Mouse (Mus musculus) myocyte (in vitro differentiated cells): ENCODE results near the gene Aif1l. TPM values are rescaled to one million over a fixed set of nuclear protein-coding genes. Genes with fewer than 3 reads are reported as not detected.

Experiments used
- H3K27me3 ChIP-seq: one replicate; pipeline ENCODE4 v1.6.1; 2011; ENCODE audit not compliant: control insufficient read depth, insufficient read depth, insufficient read length
- H3K36me3 ChIP-seq: one replicate; pipeline ENCODE4 v1.6.1; 2011; ENCODE audit not compliant: control insufficient read depth, insufficient read depth
- H3K4me2 ChIP-seq: one replicate; pipeline ENCODE4 v1.6.1; 2011; ENCODE audit warnings: low read depth, control low read depth
- H3K4me3 ChIP-seq: one replicate; pipeline ENCODE4 v1.5.1; 2011; ENCODE audit warnings: mild to moderate bottlenecking, control low read depth, moderate library complexity
- H3K79me2 ChIP-seq: one replicate; pipeline ENCODE4 v1.6.1; 2011; ENCODE audit not compliant: control insufficient read depth, insufficient read depth
- H3ac ChIP-seq: one replicate; pipeline ENCODE4 v1.6.1; 2011; ENCODE audit not compliant: control insufficient read depth, insufficient read length
- CEBPB ChIP-seq: IDR thresholded peaks from 2 replicates; pipeline ENCODE4 v1.6.1; 2011; ENCODE audit warnings: mild to moderate bottlenecking, moderate library complexity; ENCODE audit not compliant: poor library complexity, insufficient read depth, severe bottlenecking
- E2F4 ChIP-seq: IDR thresholded peaks from one replicate; pipeline ENCODE4 v1.6.1; 2011; ENCODE audit warnings: mild to moderate bottlenecking, control low read depth, moderate library complexity; ENCODE audit not compliant: insufficient read depth
- MAX ChIP-seq: IDR thresholded peaks from one replicate; pipeline ENCODE4 v1.6.1; 2011; ENCODE audit warnings: low read depth, mild to moderate bottlenecking, control low read depth
- MYOD1 ChIP-seq, 3 experiments: IDR thresholded peaks; one replicate each; pipeline ENCODE4 v1.6.1; 2011; ENCODE audit warnings: control low read depth in 2 of 3, low read depth in 2 of 3, mild to moderate bottlenecking in 2 of 3, moderate library complexity in 1 of 3; ENCODE audit not compliant: insufficient read length in 2 of 3, control insufficient read depth in 1 of 3
- MYOG ChIP-seq, 3 experiments: IDR thresholded peaks; one replicate each; pipeline ENCODE4 v1.6.1; 2011; ENCODE audit warnings: control low read depth in 2 of 3, low read depth in 2 of 3, mild to moderate bottlenecking in 2 of 3; ENCODE audit not compliant: insufficient read length in 2 of 3, control insufficient read depth in 1 of 3, insufficient read depth in 1 of 3
- POLR2A ChIP-seq: IDR thresholded peaks from one replicate; pipeline ENCODE4 v1.6.1; 2011; ENCODE audit warnings: low read depth, mild to moderate bottlenecking, control low read depth, moderate library complexity; ENCODE audit not compliant: insufficient read length
- POLR2AphosphoS2 ChIP-seq: IDR thresholded peaks from one replicate; pipeline ENCODE4 v1.6.1; 2011; ENCODE audit warnings: low read depth, control low read depth; ENCODE audit not compliant: insufficient read length
- REST ChIP-seq: IDR thresholded peaks from one replicate; pipeline ENCODE4 v1.6.1; 2011; ENCODE audit warnings: mild to moderate bottlenecking, control low read depth, moderate library complexity; ENCODE audit not compliant: insufficient read depth, insufficient read length
- SRF ChIP-seq: IDR thresholded peaks from one replicate; pipeline ENCODE4 v1.6.1; 2011; ENCODE audit warnings: low read depth; ENCODE audit not compliant: control insufficient read depth, insufficient read length
- TCF12 ChIP-seq: IDR thresholded peaks from one replicate; pipeline ENCODE4 v1.6.1; 2011; ENCODE audit warnings: mild to moderate bottlenecking, control low read depth; ENCODE audit not compliant: poor library complexity, insufficient read depth, severe bottlenecking
- TCF3 ChIP-seq: IDR thresholded peaks from one replicate; pipeline ENCODE4 v1.6.1; 2011; ENCODE audit warnings: low read depth, control low read depth; ENCODE audit not compliant: insufficient read length
- USF1 ChIP-seq: IDR thresholded peaks from one replicate; pipeline ENCODE4 v1.6.1; 2011; ENCODE audit warnings: low read depth, mild to moderate bottlenecking, control low read depth, moderate library complexity
- polyA plus RNA-seq: library from polyadenylated mRNA; unstranded; fragments of >200 nt; fragmentation: generic; extraction: Trizol; gene quantifications from one replicate; pipeline ENCODE4 v1.2.1, GENCODE M21; 2012; ENCODE audit warnings: missing spikeins

The Aif1l gene
- 159 TPM for polyA plus RNA-seq

- Histone ChIP-seq H3K79me2 (no peaks in the 10 kb centered on the region), H3K4me2 (peak within 1 kb of the TSS; percentile 81), H3K36me3 (no peaks in the 10 kb centered on the region), H3K27me3 (no peaks in the 10 kb centered on the region), H3ac (peak within 1 kb of the TSS; percentile 6), H3K4me3 (peak within 1 kb of the TSS; percentile 33)
- TF ChIP-seq MAX (no peak), CEBPB (no peak), POLR2A (peak; percentile 72), TCF12 (no peak), POLR2AphosphoS2 (peak; percentile 68), MYOD1 (IDR thresholded peaks at IDR 0.05; ENCODE audit: control insufficient read depth in 1 of 3, insufficient read length in 2 of 3, low read depth in 2 of 3) (peak in 1 of 3 experiments; percentile 10), MYOG (IDR thresholded peaks at IDR 0.05; ENCODE audit: control insufficient read depth in 1 of 3, insufficient read depth in 1 of 3, insufficient read length in 2 of 3, low read depth in 2 of 3) (no peak)
Measured at GRCm38 (mm10) chr2:31950058-31950871, at the start of gene Aif1l. Gene Aif1l (plus strand): TSS chr2:31950139.

GRCm38 (mm10) chr2:31900932-31901331, 49.0 kb upstream of the Aif1l start:
- Histone ChIP-seq H3K4me3 (no peak overlapping the region), H3K27me3 (no peaks in the 10 kb centered on the region), H3ac (no peak overlapping the region), H3K79me2 (no peaks in the 10 kb centered on the region), H3K36me3 (no peaks in the 10 kb centered on the region), H3K4me2 (no peak overlapping the region)
- TF ChIP-seq POLR2A: no peak
- TF ChIP-seq MAX: no peak
- no peak for TF ChIP-seq CEBPB
- TF ChIP-seq TCF3: no peak
- no peak for TF ChIP-seq E2F4
- TF ChIP-seq POLR2AphosphoS2: no peak
- TF ChIP-seq MYOD1 (IDR thresholded peaks at IDR 0.05; ENCODE audit: control insufficient read depth in 1 of 3, insufficient read length in 2 of 3, low read depth in 2 of 3): no peak
- no peak for TF ChIP-seq SRF
- no peak for TF ChIP-seq TCF12
- TF ChIP-seq REST: no peak
- TF ChIP-seq USF1: no peak
- TF ChIP-seq MYOG (IDR thresholded peaks at IDR 0.05; ENCODE audit: control insufficient read depth in 1 of 3, insufficient read depth in 1 of 3, insufficient read length in 2 of 3, low read depth in 2 of 3): no peak

- Histone ChIP-seq H3K36me3 (no peaks in the 10 kb centered on the region), H3K27me3 (no peaks in the 10 kb centered on the region), H3K4me2 (no peak overlapping the region), H3K79me2 (no peaks in the 10 kb centered on the region), H3K4me3 (no peak overlapping the region), H3ac (no peak overlapping the region)
- peak in 1 of 3 experiments; percentile 19 for TF ChIP-seq MYOD1 (IDR thresholded peaks at IDR 0.05; ENCODE audit: control insufficient read depth in 1 of 3, insufficient read length in 2 of 3, low read depth in 2 of 3)
- no peak for TF ChIP-seq POLR2A
Measured at GRCm38 (mm10) chr2:31901659-31902362, 48.1 kb upstream of the Aif1l start.

DNA sequence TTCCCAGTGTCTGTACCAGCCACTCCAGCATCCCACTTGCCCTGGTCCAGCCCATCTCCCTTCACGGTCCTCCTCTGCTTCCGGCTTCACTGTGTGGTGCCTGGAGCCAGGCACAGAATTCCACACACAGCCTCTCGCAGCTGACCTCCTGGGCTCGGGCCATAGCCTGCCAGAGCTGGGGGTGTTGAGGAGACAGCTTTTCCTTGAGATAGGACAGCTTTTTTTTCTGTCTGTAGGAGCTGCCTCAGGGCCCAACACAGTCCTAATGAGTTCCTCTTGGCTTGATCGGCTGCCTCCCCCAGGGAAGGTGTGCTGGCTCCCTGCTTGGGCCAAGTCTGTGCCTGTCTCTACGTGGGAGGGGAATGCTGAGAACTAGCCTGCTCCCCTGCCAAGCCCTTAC, 45.9 kb upstream of the Aif1l start:
- no peaks in the 10 kb centered on the region for H3K36me3 ChIP-seq
- H3K4me2 ChIP-seq: no peak overlapping the region
- H3K4me3 ChIP-seq: no peak overlapping the region
- TF ChIP-seq SRF: no peak
- TF ChIP-seq MYOD1 (IDR thresholded peaks at IDR 0.05; ENCODE audit: control insufficient read depth in 1 of 3, insufficient read length in 2 of 3, low read depth in 2 of 3): no peak
- TF ChIP-seq E2F4: no peak
- TF ChIP-seq TCF12: no peak
- no peak for TF ChIP-seq MYOG (IDR thresholded peaks at IDR 0.05; ENCODE audit: control insufficient read depth in 1 of 3, insufficient read depth in 1 of 3, insufficient read length in 2 of 3, low read depth in 2 of 3)
- no peak for TF ChIP-seq MAX
- no peak for TF ChIP-seq REST
- H3K79me2 ChIP-seq: no peaks in the 10 kb centered on the region
- H3K27me3 ChIP-seq: no peaks in the 10 kb centered on the region
- H3ac ChIP-seq: no peak overlapping the region

DNA sequence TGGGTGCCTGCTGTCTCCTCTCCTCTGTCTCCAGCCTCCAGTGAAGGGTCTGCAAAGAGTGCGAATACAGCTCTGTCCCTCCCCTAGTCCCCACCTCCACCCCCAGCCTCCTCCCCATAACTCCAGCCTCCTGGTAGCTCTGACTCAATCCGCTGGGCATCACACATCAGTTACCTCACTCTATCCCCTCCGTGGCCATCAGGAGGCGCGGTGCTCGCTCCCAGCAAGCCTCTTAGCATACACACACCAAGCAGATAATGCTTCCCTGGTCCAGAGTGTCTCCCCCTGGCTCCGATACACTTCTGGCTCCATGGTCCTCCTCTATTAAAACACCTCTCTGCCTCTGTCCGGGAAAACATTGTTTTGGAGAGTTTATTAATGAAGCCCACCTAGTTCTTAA, 45.3 kb upstream of the Aif1l start:
- Histone ChIP-seq H3K4me2 (no peak overlapping the region), H3K27me3 (no peaks in the 10 kb centered on the region), H3K36me3 (no peaks in the 10 kb centered on the region), H3ac (no peak overlapping the region), H3K79me2 (no peaks in the 10 kb centered on the region), H3K4me3 (no peak overlapping the region)
- TF ChIP-seq MYOG (IDR thresholded peaks at IDR 0.05; ENCODE audit: control insufficient read depth in 1 of 3, insufficient read depth in 1 of 3, insufficient read length in 2 of 3, low read depth in 2 of 3): no peak
- TF ChIP-seq MAX: no peak
- no peak for TF ChIP-seq POLR2A
- no peak for TF ChIP-seq REST
- no peak for TF ChIP-seq POLR2AphosphoS2
- TF ChIP-seq SRF: no peak
- TF ChIP-seq TCF12: no peak
- no peak for TF ChIP-seq CEBPB
- TF ChIP-seq USF1: no peak
- TF ChIP-seq E2F4: no peak
- no peak for TF ChIP-seq MYOD1 (IDR thresholded peaks at IDR 0.05; ENCODE audit: control insufficient read depth in 1 of 3, insufficient read length in 2 of 3, low read depth in 2 of 3)
- no peak for TF ChIP-seq TCF3
